Comparison of ENCODE assay signal across 10 mouse cellular contexts in the genomic region with DNA sequence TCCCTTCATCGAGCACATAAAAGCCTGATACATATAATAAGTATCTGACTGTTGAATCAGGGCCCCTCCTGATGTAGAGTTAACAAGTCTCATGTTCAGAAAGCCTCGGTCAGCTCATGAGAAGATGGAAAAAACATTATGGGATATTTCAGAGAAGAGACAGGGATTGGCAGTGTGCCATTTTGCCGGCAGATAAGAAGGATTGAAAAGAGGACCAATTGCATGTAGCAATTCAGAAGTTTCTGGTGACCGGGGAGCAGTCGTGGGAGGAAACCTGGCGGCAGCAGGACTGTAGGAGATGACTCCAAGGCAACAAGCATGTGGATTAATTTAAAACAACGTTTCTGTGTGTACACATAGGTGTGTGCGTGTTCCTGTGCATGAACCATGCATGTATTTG.
A peak's percentile ranks its signal among the peaks of the same experiment; 100 is the strongest.
DNase-seq lines count a peak whose midpoint lies in the region; ATAC-seq and TF ChIP-seq lines count a peak whose summit lies in the region.
"Had no signal": no experiment of that assay in that cellular context is flagged by ENCODE, and none has a peak within 500 bp of the region (broad histone marks: within the 10 kb centered on the region; RNA-seq: fewer than 3 reads in every experiment).

No protein-coding gene starts in this region.

- H3K9ac ChIP-seq in limb, embryonic 14.5 days (ENCODE audit: low read depth, low read length, severe bottlenecking): no peak overlapping the region
- H3K9ac ChIP-seq: liver, embryonic 13.5 days had no signal

- TF ChIP-seq POLR2A in limb, embryonic 14.5 days (IDR thresholded peaks at IDR 0.05; ENCODE audit: borderline replicate concordance, extremely low read depth, insufficient read depth, insufficient read length): no peak

- no peaks in the 10 kb centered on the region for H3K36me3 ChIP-seq in limb, embryonic 14.5 days (ENCODE audit: control insufficient read depth, insufficient read depth, low read length)
- H3K36me3 ChIP-seq in limb, embryonic 10.5 days: peaks cover 11% of the 10 kb centered on the region; the same call in 1 of the 2 replicates
- H3K36me3 ChIP-seq in heart, embryonic 10.5 days: peaks cover 9% of the 10 kb centered on the region; the same call in 1 of the 2 replicates
- H3K36me3 ChIP-seq: liver, embryonic 13.5 days had no signal

- no peak overlapping the region for H3K27ac ChIP-seq in limb, embryonic 14.5 days (replicated peaks; ENCODE audit: low read depth, low read length)
- H3K27ac ChIP-seq in limb, embryonic 10.5 days: no peak overlapping the region
- 0 out of 2 replicates have a peak overlapping the region, but pooled peaks have one; percentile 6 for H3K27ac ChIP-seq in heart, embryonic 10.5 days
- H3K27ac ChIP-seq: liver, embryonic 13.5 days had no signal

- no peak overlapping the region for H3K4me2 ChIP-seq in limb, embryonic 14.5 days (replicated peaks; ENCODE audit: low read depth, low read length, severe bottlenecking)
- H3K4me2 ChIP-seq: liver, embryonic 13.5 days had no signal

- H3K9me3 ChIP-seq in limb, embryonic 14.5 days (ENCODE audit: control insufficient read depth, low read length): no peaks in the 10 kb centered on the region
- H3K9me3 ChIP-seq in limb, embryonic 10.5 days (replicated peaks): no peaks in the 10 kb centered on the region
- no peaks in the 10 kb centered on the region for H3K9me3 ChIP-seq in heart, embryonic 10.5 days
- H3K9me3 ChIP-seq: liver, embryonic 13.5 days had no signal

- DNase-seq in limb, embryonic 14.5 days (ENCODE audit: low spot score): peak; percentile 41
- DNase-seq in limb, embryonic 10.5 days (ENCODE audit: low spot score): no peak
- DNase-seq in adrenal gland, postnatal 14 days: peak; percentile 46
- no peak for DNase-seq in heart, embryonic 10.5 days (ENCODE audit: low spot score)
- DNase-seq in lung, postnatal 14 days: peak; percentile 42
- DNase-seq in urinary bladder, postnatal 14 days (ENCODE audit: low spot score): no peak
- DNase-seq in right cerebral cortex, adult 2 months (ENCODE audit: low spot score in 2 of 2): no peak
- DNase-seq: cerebellum, adult 11-12 months; liver, embryonic 13.5 days had no signal

- WGBS in limb, embryonic 14.5 days: 62% methylated on average over 8 of the region's 8 CpGs
- WGBS in limb, embryonic 10.5 days: 93% methylated on average over 8 of the region's 8 CpGs
- 61% methylated on average over 8 of the region's 8 CpGs for WGBS in heart, embryonic 10.5 days

- no peaks in the 10 kb centered on the region for H3K27me3 ChIP-seq in limb, embryonic 14.5 days (ENCODE audit: control insufficient read depth, insufficient read depth, low read length)
- no peaks in the 10 kb centered on the region for H3K27me3 ChIP-seq in limb, embryonic 10.5 days (ENCODE audit: low read depth, poor library complexity, severe bottlenecking)
- no peaks in the 10 kb centered on the region for H3K27me3 ChIP-seq in heart, embryonic 10.5 days (ENCODE audit: insufficient read depth, poor library complexity, severe bottlenecking)
- H3K27me3 ChIP-seq: CH12.LX; liver, embryonic 13.5 days had no signal

- no peak for ATAC-seq in limb, embryonic 14.5 days (ENCODE audit: low FRiP score, low read depth)

- no peak overlapping the region for H3K4me3 ChIP-seq in limb, embryonic 14.5 days (replicated peaks; ENCODE audit: low read length)
- no peak overlapping the region for H3K4me3 ChIP-seq in limb, embryonic 10.5 days
- no peak overlapping the region for H3K4me3 ChIP-seq in heart, embryonic 10.5 days
- H3K4me3 ChIP-seq: liver, embryonic 13.5 days had no signal

- peaks cover 10% of the 10 kb centered on the region for H3K4me1 ChIP-seq in limb, embryonic 14.5 days (ENCODE audit: control insufficient read depth, insufficient read depth, low read length)
- peaks cover 5% of the 10 kb centered on the region for H3K4me1 ChIP-seq in limb, embryonic 10.5 days
- peaks cover 38% of the 10 kb centered on the region for H3K4me1 ChIP-seq in heart, embryonic 10.5 days

Comparison
In these comparisons a context has a peak if more than half of its experiments do, and no peak if none do; other contexts are left out.
1. DNase-seq: peak in limb, embryonic 14.5 days (single experiment), adrenal gland, postnatal 14 days (single experiment) and lung, postnatal 14 days (single experiment); none in limb, embryonic 10.5 days (single experiment), heart, embryonic 10.5 days (single experiment), urinary bladder, postnatal 14 days (single experiment) and right cerebral cortex, adult 2 months (0 of 2).